Mouse (Mus musculus) lung, postnatal 10 days (tissue): ENCODE measurements around the gene Olfr123.

Experiments
- DNase-seq: peaks from one replicate; pipeline ENCODE4 v3.0.0; 2021

Olfr123 gene

GRCm38 (mm10) chr17:37793229-37793628, at the start of gene Olfr123:
Olfr123 (plus strand) TSS chr17:37793529.
- DNase-seq = no peak

GRCm38 (mm10) chr17:37768307-37768706, 25.0 kb upstream of the Olfr123 start, which contains the start of gene Olfr122:
Olfr122 (plus strand) TSS chr17:37768607.
- no peak for DNase-seq

DNA sequence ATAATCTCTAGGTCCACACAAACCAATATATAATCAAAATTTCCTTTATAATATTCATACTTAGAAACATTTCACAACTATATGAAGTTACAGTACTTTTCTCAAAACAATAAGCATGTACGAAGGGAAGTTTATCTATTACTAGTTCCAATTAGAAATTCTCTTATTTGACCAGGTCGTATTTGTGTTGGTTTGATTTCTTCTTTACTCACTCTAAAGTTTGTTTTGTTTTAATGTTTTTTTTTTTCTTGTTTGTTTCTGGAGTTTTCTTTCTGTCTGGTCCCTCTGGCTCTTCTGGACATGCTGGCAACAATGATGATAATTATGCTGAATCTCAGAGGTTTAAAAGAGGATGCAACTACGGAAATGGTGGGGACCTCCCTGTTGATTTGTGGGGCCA, 6.3 kb downstream of the Olfr123 start, which contains the start of gene Olfr124:
Gene Olfr124 (plus strand): TSS at position 301 of the 400 bp plus-strand sequence.
- no peak for DNase-seq

DNA sequence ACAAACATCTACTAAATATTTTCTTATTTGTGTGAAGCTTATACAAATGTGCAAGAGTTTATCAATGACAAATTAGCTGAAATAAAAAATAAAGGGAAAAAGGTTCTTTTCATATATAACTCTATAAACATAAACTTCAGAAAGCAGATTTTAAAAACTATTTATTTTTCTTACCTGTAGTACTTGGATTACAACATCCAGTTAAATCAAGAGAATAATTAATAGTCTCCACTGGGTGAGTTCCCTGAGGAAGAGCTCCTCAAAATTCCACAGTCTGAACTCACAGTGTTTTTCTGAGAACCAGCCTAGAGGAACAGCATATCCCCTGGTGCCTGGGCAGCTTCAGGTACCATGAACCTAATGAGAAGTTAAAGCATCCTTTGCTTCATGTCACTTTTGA, 39.3 kb downstream of the Olfr123 start, which contains the start of gene Olfr125:
Gene Olfr125 (plus strand): TSS at position 301 of the 400 bp plus-strand sequence.
- no peak for DNase-seq

GRCm38 (mm10) chr17:37847183-37847582, 53.9 kb downstream of the Olfr123 start, which contains the start of gene Olfr126:
Olfr126 (plus strand) TSS chr17:37847483.
- no peak for DNase-seq
